Mouse (Mus musculus): ENCODE results near the gene Iqcd.

Iqcd gene

GRCm38 (mm10) chr5:120574469-120575063 lies 14.2 kb upstream of the Iqcd start:
- no peak for DNase-seq

- peak; percentile 75 for DNase-seq
Observed at GRCm38 (mm10) chr5:120576781-120577301, 12.0 kb upstream of the Iqcd start.

GRCm38 (mm10) chr5:120577935-120578441 lies 10.8 kb upstream of the Iqcd start:
- peak; percentile 85 for DNase-seq

GRCm38 (mm10) chr5:120578504-120579081 lies 10.2 kb upstream of the Iqcd start:
- peak; percentile 87 for DNase-seq

DNA sequence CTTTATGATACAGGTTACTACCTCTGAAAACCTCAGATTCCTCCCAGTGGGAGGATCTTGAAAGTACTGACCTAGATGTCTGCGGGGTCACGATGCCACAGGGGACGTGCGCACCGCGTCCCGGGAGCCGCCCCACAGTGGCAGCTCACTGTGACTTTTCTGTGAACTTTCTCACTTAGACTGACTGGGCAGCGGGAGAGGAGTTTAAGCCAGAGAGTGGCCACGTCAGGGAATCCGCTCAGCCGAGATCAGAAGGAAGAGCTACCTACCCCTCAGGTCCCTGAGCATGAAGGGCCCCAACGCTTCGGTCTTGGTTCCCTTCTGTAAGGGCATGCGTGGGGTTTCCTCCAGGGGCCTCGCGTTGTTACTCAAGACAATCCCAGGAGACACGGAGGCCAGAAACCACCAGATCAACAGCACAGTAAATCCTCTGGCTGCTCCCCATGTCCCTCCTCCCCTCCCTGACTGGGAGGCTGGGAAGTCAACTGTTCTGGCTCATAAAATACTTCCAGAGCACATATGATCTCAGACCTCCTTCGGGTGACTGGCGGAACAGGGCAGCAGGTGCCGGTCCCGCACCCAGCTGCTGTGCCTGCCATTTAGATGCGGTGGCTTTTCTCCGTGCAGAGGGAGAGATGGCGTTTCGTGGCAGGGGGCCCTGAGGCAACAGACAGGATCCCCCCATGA lies 9.5 kb upstream of the Iqcd start:
- peak; percentile 66 for DNase-seq

GRCm38 (mm10) chr5:120579898-120580626 lies 8.8 kb upstream of the Iqcd start:
- peak; percentile 66 for DNase-seq

DNA sequence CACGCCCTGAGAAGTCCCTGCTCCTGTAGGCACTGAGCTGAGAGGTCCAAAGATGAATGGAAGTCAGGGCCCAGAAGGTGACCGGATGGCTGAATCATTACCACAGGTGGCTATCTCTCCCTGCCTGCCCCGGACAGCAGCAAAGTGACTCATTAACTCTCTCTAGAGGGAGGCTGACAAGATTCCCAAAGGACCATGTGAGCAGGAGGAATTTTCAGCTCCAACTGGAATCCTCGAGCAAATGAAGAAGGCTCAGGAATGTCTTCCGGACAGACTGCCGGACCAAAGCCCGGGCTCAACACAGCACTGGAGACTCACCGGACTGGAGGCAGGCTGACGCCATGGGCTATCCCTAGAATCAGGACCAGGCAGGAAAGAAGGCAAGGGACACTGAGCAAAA lies 6.8 kb upstream of the Iqcd start:
- DNase-seq = no peak

- DNase-seq = no peak
Observed at GRCm38 (mm10) chr5:120583511-120583910, 5.3 kb upstream of the Iqcd start.

GRCm38 (mm10) chr5:120584968-120585367 lies 3.8 kb upstream of the Iqcd start:
- no peak for DNase-seq

DNA sequence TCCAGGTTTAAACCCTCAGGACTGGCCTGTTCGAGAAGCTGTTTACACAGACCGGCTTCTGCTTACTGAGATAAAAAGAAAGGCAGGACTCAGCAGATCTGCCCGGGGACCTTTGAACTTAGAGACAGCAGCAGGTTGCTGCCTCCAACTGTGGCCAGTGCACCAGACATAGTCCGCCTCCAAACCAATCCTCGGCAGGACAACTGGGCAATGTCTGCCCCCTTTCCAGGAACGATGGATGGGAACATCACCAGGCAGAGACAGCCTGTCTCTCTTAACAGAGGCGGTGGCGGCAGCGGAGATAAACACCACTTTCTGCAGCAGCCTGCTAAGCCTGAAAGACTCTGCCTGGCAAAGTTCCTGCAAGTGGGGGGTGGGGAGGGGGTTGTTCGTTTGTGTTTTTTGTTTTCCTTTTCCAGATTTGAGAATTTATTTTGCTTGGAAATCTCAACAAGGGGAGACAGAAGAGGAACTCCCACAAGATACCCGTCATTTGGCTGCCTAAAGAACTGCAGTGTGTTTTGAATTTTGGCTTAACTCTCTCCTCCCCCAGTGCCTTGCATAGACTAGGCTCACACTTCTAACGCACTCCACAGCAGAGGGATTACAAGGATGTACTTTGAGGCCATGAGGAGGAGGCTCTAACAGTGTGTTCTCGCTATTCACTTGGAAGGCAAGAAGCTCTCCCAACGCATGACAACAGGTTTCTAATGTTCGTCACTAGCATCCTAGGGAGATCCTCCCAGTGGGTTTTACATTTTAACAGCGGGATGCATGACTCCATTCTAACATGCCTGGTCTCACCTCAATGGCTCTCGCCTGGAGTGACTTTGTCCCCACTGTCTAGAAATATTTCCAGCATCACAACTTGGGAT lies 1.8 kb upstream of the Iqcd start:
- DNase-seq = peak; percentile 46

GRCm38 (mm10) chr5:120587616-120587926 lies 1.2 kb upstream of the Iqcd start:
- DNase-seq = peak; percentile 74

DNA sequence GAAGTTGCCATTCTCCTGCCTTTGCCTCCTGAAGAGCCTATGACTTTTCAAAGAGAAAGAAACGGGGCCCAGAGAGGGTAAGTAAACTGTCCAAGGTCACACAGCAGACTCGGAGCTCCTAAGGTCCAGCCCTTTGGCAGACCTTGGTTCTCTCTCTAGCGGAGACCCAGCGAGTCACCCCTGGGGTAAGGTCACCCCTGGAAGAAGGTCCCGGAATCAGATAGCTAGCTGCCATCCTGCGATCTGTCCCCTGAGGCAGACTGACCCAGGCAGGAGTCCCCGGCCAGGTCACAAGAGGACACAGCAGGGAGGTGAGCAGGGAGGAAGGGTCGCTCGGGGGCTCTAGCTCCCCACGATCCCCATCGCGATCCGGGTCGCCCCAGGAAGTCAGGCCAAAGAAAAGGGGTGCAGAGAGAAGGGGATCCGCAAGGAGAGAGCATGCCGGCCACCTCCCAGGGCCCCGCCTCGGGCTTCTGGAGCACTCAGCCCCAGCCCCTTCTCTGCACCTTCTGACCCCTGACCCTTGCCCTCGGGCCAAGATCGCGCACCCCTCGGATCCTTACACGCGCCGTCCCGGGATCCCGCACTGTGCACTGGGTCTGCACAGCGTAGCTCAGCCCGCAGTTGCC lies 762 bp upstream of the Iqcd start:
- DNase-seq = no peak

DNA sequence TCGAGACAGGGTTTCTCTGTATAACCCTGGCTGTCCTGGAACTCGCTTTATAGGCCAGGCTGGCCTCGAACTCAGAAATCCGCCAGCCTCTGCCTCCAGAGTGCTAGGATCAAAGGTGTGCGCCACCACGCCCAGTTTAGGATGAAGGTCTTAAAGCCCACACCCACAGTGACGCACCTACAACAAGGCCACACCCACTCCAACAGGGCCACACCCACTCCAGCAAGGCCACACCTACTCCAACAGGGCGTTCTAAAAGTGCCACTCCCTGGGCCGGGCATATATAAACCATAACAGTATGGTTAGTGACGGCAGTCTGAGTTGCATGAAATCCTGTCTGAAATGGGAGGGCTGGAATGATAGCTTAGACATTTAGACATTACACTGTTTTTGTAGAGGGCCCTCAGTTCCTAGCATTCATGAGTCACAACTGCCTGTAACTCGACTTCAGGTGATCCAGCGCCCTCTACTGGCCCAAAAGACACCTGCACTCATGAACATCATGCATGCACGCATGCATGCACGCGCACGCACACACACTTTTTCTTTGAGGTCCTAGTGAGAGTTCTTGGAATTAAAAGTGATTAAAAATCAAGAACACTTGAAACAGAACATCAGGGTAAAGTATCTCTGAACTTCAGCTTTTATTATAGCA lies 1.7 kb downstream of the Iqcd start:
- DNase-seq = peak; percentile 51

DNA sequence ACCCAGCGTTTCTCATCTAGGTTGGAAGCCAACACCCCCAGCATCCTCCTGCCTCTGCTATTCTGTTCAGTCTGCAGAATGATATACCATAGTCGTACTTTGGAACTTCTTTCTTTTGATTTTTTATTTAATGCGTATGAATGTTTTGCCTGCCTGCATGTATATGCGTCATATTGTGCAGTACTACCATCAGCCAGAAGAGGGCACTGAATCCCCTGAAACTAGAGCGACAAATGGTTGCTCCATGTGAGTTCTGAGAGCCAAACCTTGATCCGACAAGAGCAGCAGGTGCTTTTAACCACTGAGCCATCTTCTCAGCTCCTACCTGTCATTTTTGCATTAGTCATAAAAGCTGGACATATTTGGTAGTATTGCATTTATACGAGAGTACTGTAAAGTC lies 3.3 kb downstream of the Iqcd start:
- DNase-seq = no peak

DNA sequence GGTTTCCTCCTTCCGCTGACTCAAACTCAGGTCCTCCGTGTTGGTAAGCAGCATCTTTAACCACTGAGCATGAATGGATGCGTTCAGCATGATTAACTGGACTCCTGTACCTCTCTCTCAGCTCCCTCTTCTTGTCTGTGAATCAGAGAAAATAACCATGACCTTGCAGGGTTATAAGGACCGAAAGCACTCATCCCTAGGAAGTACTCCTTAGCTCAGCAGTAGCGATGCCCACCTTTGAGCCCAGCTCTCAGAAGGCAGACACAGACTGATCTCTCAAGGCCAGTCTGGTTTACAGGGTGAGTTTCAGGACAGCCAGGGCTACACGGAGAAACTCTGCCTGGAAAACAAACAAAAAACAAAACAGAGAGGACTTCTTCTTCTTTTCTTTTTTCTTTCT lies 5.7 kb downstream of the Iqcd start:
- no peak for DNase-seq

DNA sequence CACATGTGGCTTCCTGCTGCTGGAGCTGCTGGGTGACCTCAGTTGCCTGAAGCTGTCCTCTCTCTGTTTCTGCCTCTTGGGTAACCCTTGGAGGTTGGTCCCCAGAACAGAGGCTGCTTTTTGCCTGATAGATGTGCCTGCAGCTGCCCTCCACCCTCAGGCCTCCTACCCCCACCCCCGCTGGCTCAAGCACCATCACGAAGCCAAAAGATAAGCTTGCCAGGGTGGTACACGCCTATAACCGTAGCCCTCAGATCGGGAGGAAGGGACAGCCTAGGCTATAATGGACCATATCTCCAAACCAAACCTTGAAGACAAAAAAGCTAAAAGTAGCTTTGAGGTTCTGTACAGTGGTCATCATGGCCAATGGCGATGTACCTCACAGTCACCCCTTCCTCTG lies 10.8 kb downstream of the Iqcd start:
- DNase-seq = no peak

DNA sequence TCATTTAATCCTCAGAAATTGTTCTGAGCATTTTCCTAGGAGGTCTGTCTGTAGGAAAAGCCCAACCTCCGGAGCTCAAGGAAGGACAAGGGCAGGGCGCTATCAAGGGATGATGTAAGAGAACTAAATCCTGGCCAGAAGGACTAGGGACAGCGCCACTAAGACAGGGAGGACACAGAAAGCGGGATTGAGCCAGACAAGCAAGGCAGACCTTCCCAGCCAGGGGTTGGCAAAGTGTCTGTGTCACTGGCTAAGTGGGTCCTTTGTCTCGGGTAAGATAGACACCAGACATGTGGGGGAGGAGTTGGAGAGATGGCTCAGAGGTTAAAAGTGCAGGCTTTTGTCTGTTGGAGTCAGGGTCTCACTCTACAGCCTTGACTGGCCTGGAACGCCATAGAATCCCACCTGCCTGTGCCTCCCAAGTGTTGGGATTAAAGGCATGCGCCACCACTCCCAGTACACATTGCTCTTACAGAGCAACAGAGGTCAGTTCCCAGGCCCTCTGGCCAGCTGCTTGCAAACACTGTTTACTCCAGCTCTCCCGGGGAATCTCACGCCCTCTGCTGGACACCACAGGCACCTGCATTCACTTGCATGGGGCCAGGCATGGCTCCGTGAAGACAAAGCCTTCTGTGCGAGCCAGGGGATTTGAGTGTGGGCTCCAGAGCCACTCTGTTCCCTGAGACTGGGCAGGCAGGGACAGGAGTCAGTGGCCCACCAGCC lies 12.3 kb downstream of the Iqcd start:
- peak; percentile 38 for DNase-seq

DNA sequence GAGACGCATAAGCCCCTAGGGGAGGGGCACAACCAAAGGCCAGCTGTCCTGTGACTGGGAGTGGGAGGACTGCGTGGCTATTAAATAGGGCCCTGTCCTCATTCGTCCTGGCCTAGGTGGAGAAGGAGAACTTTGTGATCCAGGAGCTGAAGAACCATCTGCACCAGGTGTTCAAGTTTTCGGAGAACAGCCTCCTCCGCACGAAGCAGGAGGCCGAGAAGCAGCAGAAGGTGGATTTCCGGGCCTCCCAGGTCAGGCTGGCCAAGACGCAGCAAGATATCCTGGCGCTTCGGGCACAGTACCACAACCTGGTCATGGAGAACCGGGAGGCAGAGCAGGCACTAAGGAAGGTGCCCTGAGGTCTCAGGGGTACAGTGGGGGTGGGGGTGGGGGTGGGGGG lies 13.4 kb downstream of the Iqcd start:
- DNase-seq = no peak

GRCm38 (mm10) chr5:120603515-120603914 lies 14.7 kb downstream of the Iqcd start:
- no peak for DNase-seq

DNA sequence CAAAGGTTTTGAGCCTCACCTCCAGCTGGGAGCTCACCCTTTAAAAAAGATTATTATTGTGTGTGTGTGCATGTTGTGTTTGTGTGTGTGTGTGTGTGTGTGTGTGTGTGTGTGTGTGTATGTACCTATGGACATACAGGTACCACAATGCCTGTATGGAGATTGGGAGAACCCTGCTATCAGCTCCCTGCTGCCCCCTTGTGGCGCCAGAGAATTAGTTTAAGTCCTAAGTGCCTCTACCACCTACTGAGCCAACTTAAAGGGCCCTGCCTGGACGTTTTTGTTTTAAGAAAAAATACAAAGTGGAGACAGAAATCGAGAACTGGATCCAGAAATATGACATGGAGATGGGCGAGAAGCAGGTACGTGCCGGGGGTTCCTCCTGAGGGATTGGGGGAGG lies 16.0 kb downstream of the Iqcd start:
- DNase-seq = peak; percentile 90

DNA sequence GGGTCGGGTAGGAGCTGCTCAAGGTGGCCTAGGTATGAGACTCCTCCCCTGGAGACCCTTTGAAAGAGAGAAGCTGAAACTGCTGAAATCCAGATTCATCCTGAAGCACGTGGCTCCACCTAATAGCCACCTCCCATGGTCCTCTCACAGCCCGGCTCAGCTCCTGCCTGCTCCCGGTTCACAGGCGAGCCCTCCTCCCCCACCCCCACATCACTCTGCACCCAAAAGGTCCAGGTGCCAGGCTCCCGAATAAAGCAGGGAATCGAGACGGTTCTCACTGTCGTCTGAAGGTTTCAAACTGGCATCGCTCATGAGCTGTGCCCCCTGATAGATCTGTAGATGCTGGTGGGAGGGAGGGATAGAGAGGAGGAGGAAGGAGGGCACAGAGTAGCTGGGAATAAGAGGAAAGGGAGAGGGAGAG lies 16.4 kb downstream of the Iqcd start:
- DNase-seq = no peak
